Mouse (Mus musculus) neural tube, embryonic 12.5 days (tissue): ENCODE data around the gene Slc19a3. TPM values are rescaled to one million over a fixed set of nuclear protein-coding genes. Genes with fewer than 3 reads are reported as not detected.

Experiments used
- polyA plus RNA-seq: library from polyadenylated mRNA; unstranded; fragments of >200 nt; fragmentation: Nextera tagmentation; extraction: Ambion mirVana; gene quantifications from 2 replicates; pipeline ENCODE4 v1.2.1, GENCODE M21; 2016

Gene Slc19a3
- polyA plus RNA-seq, 1 experiment from 2014 or later: 0.82 TPM

Other genes starting within 250 kb of the Slc19a3 start
- gene Agfg1, start 199.0 kb downstream of the Slc19a3 start, polyA plus RNA-seq: 44.7 and 54.5 TPM in 2 replicates
- gene A030005L19Rik, start 125.1 kb downstream of the Slc19a3 start, polyA plus RNA-seq: 0.33 and 0.43 TPM in 2 replicates
- not detected in 2 replicates for gene A030014E15Rik, start 113.5 kb downstream of the Slc19a3 start, polyA plus RNA-seq
- not detected in 2 replicates for gene Gm6217, start 107.0 kb downstream of the Slc19a3 start, polyA plus RNA-seq
- not detected in 2 replicates for gene A030003K21Rik, start 95.1 kb downstream of the Slc19a3 start, polyA plus RNA-seq
- not detected in 2 replicates for gene Gm7544, start 82.4 kb downstream of the Slc19a3 start, polyA plus RNA-seq
- gene Gm47955, start 78.2 kb downstream of the Slc19a3 start, polyA plus RNA-seq: not detected in 2 replicates
- not detected in 2 replicates for gene Gm47959, start 37.9 kb downstream of the Slc19a3 start, polyA plus RNA-seq
- gene Krtap28-10, start 4.0 kb upstream of the Slc19a3 start, polyA plus RNA-seq: not detected in 2 replicates
- gene Gm47969, start 6.5 kb upstream of the Slc19a3 start, polyA plus RNA-seq: not detected in 2 replicates
- not detected in 2 replicates for gene A030005K14Rik, start 20.9 kb upstream of the Slc19a3 start, polyA plus RNA-seq
- not detected in 2 replicates for gene Krtap28-13, start 22.5 kb upstream of the Slc19a3 start, polyA plus RNA-seq
- not detected in 2 replicates for gene Ccl20, start 78.3 kb upstream of the Slc19a3 start, polyA plus RNA-seq
- 0.11 TPM in 1 of 2 replicates, not detected in the other for gene Daw1, start 121.3 kb upstream of the Slc19a3 start, polyA plus RNA-seq